Mouse (Mus musculus) retina, postnatal 1 day (tissue): ENCODE results near the gene Zc3h14.

ENCODE experiments used
- DNase-seq: peaks from one replicate; pipeline ENCODE4 v3.0.0-alpha.2; 2012

Zc3h14 gene

GRCm38 (mm10) chr12:98741011-98741501, 5.7 kb upstream of the Zc3h14 start:
- peak; percentile 41 for DNase-seq

- DNase-seq: peak; percentile 91
Observed at GRCm38 (mm10) chr12:98745626-98746025, 1.1 kb upstream of the Zc3h14 start.

- DNase-seq: peak; percentile 69
Observed at GRCm38 (mm10) chr12:98746131-98746530, 633 bp upstream of the Zc3h14 start.

- no peak for DNase-seq
Observed at GRCm38 (mm10) chr12:98747380-98747753, 603 bp downstream of the Zc3h14 start.

GRCm38 (mm10) chr12:98757636-98758035, 10.9 kb downstream of the Zc3h14 start:
- DNase-seq: no peak

- DNase-seq: no peak
Observed at GRCm38 (mm10) chr12:98759700-98760099, 12.9 kb downstream of the Zc3h14 start.

- no peak for DNase-seq
Observed at GRCm38 (mm10) chr12:98766241-98766640, 19.5 kb downstream of the Zc3h14 start.

GRCm38 (mm10) chr12:98777509-98777908, 30.7 kb downstream of the Zc3h14 start:
- no peak for DNase-seq

GRCm38 (mm10) chr12:98779148-98779547, 32.4 kb downstream of the Zc3h14 start:
- DNase-seq: peak; percentile 39

GRCm38 (mm10) chr12:98784251-98784650, 37.5 kb downstream of the Zc3h14 start:
- no peak for DNase-seq

- DNase-seq: no peak
Observed at GRCm38 (mm10) chr12:98795731-98796318, 49.1 kb downstream of the Zc3h14 start.

- DNase-seq: no peak
Observed at GRCm38 (mm10) chr12:98800334-98800733, 53.6 kb downstream of the Zc3h14 start.

- DNase-seq: no peak
Observed at GRCm38 (mm10) chr12:98802245-98802644, 55.5 kb downstream of the Zc3h14 start.

- no peak for DNase-seq
Observed at GRCm38 (mm10) chr12:98804078-98804748, 57.4 kb downstream of the Zc3h14 start.

- no peak for DNase-seq
Observed at GRCm38 (mm10) chr12:98820781-98821180, 74.0 kb downstream of the Zc3h14 start.

GRCm38 (mm10) chr12:98831122-98831521, 84.4 kb downstream of the Zc3h14 start:
- DNase-seq: no peak

GRCm38 (mm10) chr12:98832929-98833598, 86.3 kb downstream of the Zc3h14 start:
- DNase-seq: no peak

- no peak for DNase-seq
Observed at GRCm38 (mm10) chr12:98833901-98834300, 87.1 kb downstream of the Zc3h14 start.

GRCm38 (mm10) chr12:98834879-98835278, 88.1 kb downstream of the Zc3h14 start:
- no peak for DNase-seq

- DNase-seq: no peak
Observed at GRCm38 (mm10) chr12:98835466-98835865, 88.7 kb downstream of the Zc3h14 start.
